ENCODE assay signal across 8 mouse cellular contexts in the genomic region with DNA sequence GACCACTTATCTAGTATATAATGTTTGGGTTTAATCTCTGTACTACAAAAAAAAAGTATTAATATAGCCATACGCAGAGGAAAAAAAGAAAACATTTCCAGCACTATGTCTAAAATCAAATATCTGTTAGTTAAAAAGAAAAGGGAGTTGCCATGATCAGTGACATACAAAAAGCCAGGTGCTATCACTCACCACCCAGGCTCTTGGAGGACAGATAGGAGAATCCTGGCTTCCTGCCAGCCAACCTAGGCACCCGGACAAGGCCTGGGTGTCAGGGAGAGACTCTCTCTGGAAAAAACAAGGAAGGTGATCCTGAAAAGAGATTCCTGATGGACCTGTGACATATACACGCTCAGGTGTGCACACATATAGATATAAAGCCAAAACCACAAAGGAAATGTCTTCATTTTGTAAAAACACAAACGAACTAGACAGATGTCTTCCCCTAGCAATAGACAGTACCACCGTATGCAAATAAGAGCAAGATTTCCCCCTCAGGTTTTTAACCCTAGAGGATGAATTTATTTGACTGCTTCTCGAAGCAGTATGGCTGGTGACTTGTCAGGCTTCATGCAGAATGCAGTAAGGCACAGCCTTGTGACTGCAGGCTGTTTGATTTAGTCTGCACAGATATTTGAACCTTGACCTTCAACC. TPM values are rescaled to one million over a fixed set of nuclear protein-coding genes. Genes with fewer than 3 reads are reported as not detected.
DNase-seq lines count a peak whose midpoint lies in the region; ATAC-seq and TF ChIP-seq lines count a peak whose summit lies in the region.

No protein-coding gene starts in this region.

- peak overlapping the region; percentile 11 for H3K4me2 ChIP-seq in embryonic facial prominence, embryonic 11.5 days (ENCODE audit: low read depth, low read length)
- H3K4me2 ChIP-seq in intestine, embryonic 15.5 days (replicated peaks) = peak overlapping the region; percentile 58
- H3K4me2 ChIP-seq in midbrain, postnatal 0 days (ENCODE audit: low read depth, low read length, poor library complexity, severe bottlenecking) = peak overlapping the region; percentile 56

- no peaks in the 10 kb centered on the region for H3K9me3 ChIP-seq in embryonic facial prominence, embryonic 11.5 days (replicated peaks; ENCODE audit: control insufficient read depth, low read length)
- H3K9me3 ChIP-seq in intestine, embryonic 15.5 days = no peaks in the 10 kb centered on the region
- no peaks in the 10 kb centered on the region for H3K9me3 ChIP-seq in midbrain, postnatal 0 days (ENCODE audit: low read length)

- H3K27me3 ChIP-seq in embryonic facial prominence, embryonic 11.5 days (ENCODE audit: control insufficient read depth, insufficient read depth, low read length) = no peaks in the 10 kb centered on the region
- H3K27me3 ChIP-seq in intestine, embryonic 15.5 days (replicated peaks) = no peaks in the 10 kb centered on the region
- H3K27me3 ChIP-seq in midbrain, postnatal 0 days (ENCODE audit: insufficient read depth, low read length) = no peaks in the 10 kb centered on the region

- TF ChIP-seq CTCF in layer of hippocampus, adult 2 months (conservative IDR thresholded peaks at IDR 0.05) = no peak
- no peak for TF ChIP-seq CTCF in midbrain, postnatal 0 days (IDR thresholded peaks at IDR 0.05)

- peak overlapping the region; percentile 53; the same call in 1 of the 2 replicates for H3K4me3 ChIP-seq in layer of hippocampus, adult 2 months
- H3K4me3 ChIP-seq in embryonic facial prominence, embryonic 11.5 days (ENCODE audit: low read depth, low read length) = no peak overlapping the region
- H3K4me3 ChIP-seq in intestine, embryonic 15.5 days (replicated peaks) = 0 out of 2 replicates have a peak overlapping the region, but pooled peaks have one; percentile 24
- peak overlapping the region; percentile 41; the same call in 1 of the 2 replicates for H3K4me3 ChIP-seq in midbrain, postnatal 0 days (ENCODE audit: low read depth, low read length)

- H3K36me3 ChIP-seq in embryonic facial prominence, embryonic 11.5 days (replicated peaks; ENCODE audit: control insufficient read depth, insufficient read depth, low read depth, low read length) = no peaks in the 10 kb centered on the region
- no peaks in the 10 kb centered on the region for H3K36me3 ChIP-seq in intestine, embryonic 15.5 days
- no peaks in the 10 kb centered on the region for H3K36me3 ChIP-seq in midbrain, postnatal 0 days (ENCODE audit: insufficient read depth, low read length)

- peak; percentile 52; the same call in 1 of the 2 replicates for ATAC-seq in embryonic facial prominence, embryonic 11.5 days (replicated peaks; ENCODE audit: insufficient number of reproducible peaks, low FRiP score, low TSS enrichment, low read depth)
- peak; percentile 69 for ATAC-seq in intestine, embryonic 15.5 days
- ATAC-seq in midbrain, postnatal 0 days (ENCODE audit: low FRiP score) = no peak; the same call in 1 of the 2 replicates

- H3K27ac ChIP-seq in layer of hippocampus, adult 2 months = peak overlapping the region; percentile 68; the same call in 1 of the 2 replicates
- peak overlapping the region; percentile 8; the same call in 1 of the 2 replicates for H3K27ac ChIP-seq in embryonic facial prominence, embryonic 11.5 days (replicated peaks; ENCODE audit: low read depth, low read length)
- H3K27ac ChIP-seq in intestine, embryonic 15.5 days = no peak overlapping the region
- H3K27ac ChIP-seq in midbrain, postnatal 0 days (ENCODE audit: low read depth, low read length) = peak overlapping the region; percentile 87

- H3K9ac ChIP-seq in embryonic facial prominence, embryonic 11.5 days (replicated peaks; ENCODE audit: low read length) = no peak overlapping the region
- H3K9ac ChIP-seq in intestine, embryonic 15.5 days = no peak overlapping the region
- peak overlapping the region; percentile 62; the same call in 1 of the 2 replicates for H3K9ac ChIP-seq in midbrain, postnatal 0 days (replicated peaks; ENCODE audit: low read length, poor library complexity, severe bottlenecking)

- DNase-seq in layer of hippocampus, adult 2 months (ENCODE audit: low spot score in 2 of 2) = no peak
- no peak for DNase-seq in layer of hippocampus, adult 9-11 months
- no peak for DNase-seq in embryonic facial prominence, embryonic 11.5 days (ENCODE audit: low spot score)
- no peak for DNase-seq in midbrain, postnatal 0 days (ENCODE audit: low spot score)
- no peak for DNase-seq in testis, postnatal 10 days (ENCODE audit: low spot score)
- DNase-seq in adrenal gland, adult 8-10 months = no peak
- no peak for DNase-seq in layer of hippocampus, postnatal 14 days (ENCODE audit: low spot score in 2 of 2)

- no peaks in the 10 kb centered on the region for H3K4me1 ChIP-seq in embryonic facial prominence, embryonic 11.5 days (ENCODE audit: control insufficient read depth, insufficient read depth, low read length)
- peaks cover 9% of the 10 kb centered on the region for H3K4me1 ChIP-seq in intestine, embryonic 15.5 days (replicated peaks)
- H3K4me1 ChIP-seq in midbrain, postnatal 0 days (ENCODE audit: insufficient read depth, low read length) = peaks cover 5% of the 10 kb centered on the region; the same call in 1 of the 2 replicates

- WGBS in embryonic facial prominence, embryonic 11.5 days = 65% methylated on average over 6 of the region's 6 CpGs
- WGBS in intestine, embryonic 15.5 days = 37% methylated on average over 6 of the region's 6 CpGs
- WGBS in midbrain, postnatal 0 days = 44% methylated on average over 6 of the region's 6 CpGs

RNA-seq across cellular contexts. Expression of a gene that starts 0.6 kb away (rescaled TPM):
- 1 to 10 TPM; 2.5 to 3.4 TPM for total RNA-seq in layer of hippocampus, adult 2 months (2021)
- polyA plus RNA-seq in embryonic facial prominence, embryonic 11.5 days (2014; fragmentation: Nextera tagmentation; extraction: Ambion mirVana) = 1.0 and 1.1 TPM in 2 replicates
- 0.21 and 0.25 TPM in 2 replicates for polyA plus RNA-seq in intestine, embryonic 15.5 days (2015; fragmentation: Nextera tagmentation; extraction: Ambion mirVana)
- 21.2 and 24.4 TPM in 2 replicates for total RNA-seq in midbrain, postnatal 0 days (2014; rRNA removed)
- polyA plus RNA-seq in midbrain, postnatal 0 days (2015; fragmentation: Nextera tagmentation; extraction: Ambion mirVana) = 10.2 and 11.7 TPM in 2 replicates
- total RNA-seq in adrenal gland, adult 8-10 months (2022) = 1 to 10 TPM; 2.0 to 4.1 (median 2.9) TPM
- total RNA-seq in layer of hippocampus, postnatal 14 days (2021) = 1 to 10 TPM; 5.7 to 7.0 TPM
